Mouse (Mus musculus): ENCODE results near the gene Mbip.

The Mbip gene

GRCm38 (mm10) chr12:56295160-56295559, 50.5 kb downstream of the Mbip start:
- no peak for DNase-seq (ENCODE audit: low read depth, low spot score)

GRCm38 (mm10) chr12:56288548-56288947, 57.1 kb downstream of the Mbip start:
- no peak for DNase-seq (ENCODE audit: low read depth, low spot score)

DNA sequence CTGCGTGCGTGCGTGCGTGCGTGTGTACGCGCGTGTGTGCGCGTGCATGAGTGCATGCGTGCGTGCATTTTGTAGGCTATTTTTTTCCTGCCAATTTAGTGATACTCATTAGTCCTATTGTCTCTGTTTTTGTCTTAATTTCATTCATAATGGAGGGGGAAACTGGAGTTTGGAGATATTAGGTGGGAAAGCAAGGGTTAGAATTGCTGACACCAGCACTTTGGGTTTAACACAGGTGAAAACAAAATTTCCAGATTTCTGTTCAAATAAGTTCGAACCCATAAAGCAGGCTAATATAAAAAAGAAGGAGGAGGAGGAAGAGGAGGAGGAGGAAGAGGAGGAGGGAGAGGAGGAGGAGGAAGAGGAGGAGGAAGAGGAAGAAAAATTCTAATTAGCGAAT, 58.9 kb downstream of the Mbip start:
- no peak for DNase-seq (ENCODE audit: low read depth, low spot score)

DNA sequence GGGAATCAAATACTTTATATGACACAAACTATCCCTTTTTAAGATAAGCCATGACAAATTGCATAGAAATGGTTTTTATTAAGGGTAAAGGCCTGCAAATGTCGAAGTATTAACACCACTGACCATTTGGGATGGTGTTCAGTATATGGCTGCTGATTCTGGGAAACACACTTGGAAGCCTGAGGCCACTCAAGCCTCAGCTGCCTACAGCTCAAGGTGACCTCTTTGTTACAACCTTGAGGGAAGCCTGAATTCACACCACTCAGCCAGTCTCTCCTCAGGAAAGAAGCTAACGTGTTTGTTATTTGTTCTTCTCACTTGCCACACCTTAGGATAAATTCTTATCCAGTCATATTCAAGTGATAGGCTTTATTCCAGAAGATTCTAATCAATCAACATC, 61.5 kb downstream of the Mbip start:
- no peak for DNase-seq (ENCODE audit: low read depth, low spot score)

DNA sequence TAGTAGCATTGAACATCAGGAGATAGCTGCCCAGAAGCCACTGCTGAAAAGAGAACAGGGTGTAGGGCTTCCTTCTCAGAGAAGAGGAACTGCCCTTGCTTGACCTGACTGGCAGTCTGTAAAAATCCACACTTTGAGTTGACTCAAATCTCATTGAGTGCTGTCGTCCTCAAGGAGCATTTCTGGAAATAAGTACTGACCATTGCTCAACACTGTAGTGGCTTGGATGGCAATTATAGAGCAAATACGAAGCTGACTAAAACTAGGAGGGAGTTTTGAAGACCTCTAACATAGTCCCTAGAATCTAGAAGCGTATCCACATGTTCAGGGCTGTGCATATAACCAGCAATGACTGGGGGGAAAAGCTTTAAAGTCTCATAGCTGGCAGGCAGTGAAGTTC, 64.0 kb downstream of the Mbip start:
- DNase-seq (ENCODE audit: low read depth, low spot score): no peak

All from brain, embryonic 18.5 days (tissue).